Mouse (Mus musculus): Measurements from ENCODE around the gene Rad54l. TPM values are rescaled to one million over a fixed set of nuclear protein-coding genes. Genes with fewer than 3 reads are reported as not detected.

Rad54l gene
- polyA plus RNA-seq, 2 experiments, result 15.6 to 24.4 TPM

DNA sequence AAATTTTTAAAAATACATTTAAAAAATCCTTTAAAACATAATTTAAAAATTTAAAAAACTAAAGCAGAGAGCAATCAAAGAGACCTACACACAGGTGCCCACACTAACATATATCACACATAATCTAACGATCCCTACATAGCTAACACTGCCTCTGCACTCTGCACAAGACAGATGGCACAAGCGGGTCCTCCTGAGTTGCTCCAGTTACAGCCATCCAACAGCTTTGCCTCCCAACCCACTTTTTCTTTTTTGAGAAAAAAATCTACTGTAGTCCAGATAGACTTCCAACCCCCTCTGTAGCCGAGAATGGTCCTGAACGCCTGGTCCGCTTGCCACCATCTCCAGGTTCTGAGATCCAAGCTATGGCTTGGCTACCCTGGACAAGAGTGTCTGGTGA, 18.2 kb downstream of the Rad54l start:
- ATAC-seq (ENCODE audit: insufficient read depth) (no peak), DNase-seq (ENCODE audit: low read depth in 3 of 3, low spot score in 3 of 3) (no peak)
- H3K4me1 ChIP-seq (replicated peaks; ENCODE audit: control insufficient read depth in 2 of 2, insufficient read depth in 2 of 2, low read length in 1 of 2), result peaks cover 16 to 20% of the 10 kb centered on the region in 2 experiments
- TF ChIP-seq EP300 (IDR thresholded peaks at IDR 0.05; ENCODE audit: low read depth), result no peak
- TF ChIP-seq CTCF (IDR thresholded peaks at IDR 0.05; ENCODE audit: low read depth), result no peak
- H3K27ac ChIP-seq, result no peak overlapping the region
- no peak overlapping the region for H3K9ac ChIP-seq (replicated peaks)
- WGBS (ENCODE audit: insufficient replicate concordance), result 85% methylated on average over 5 of the region's 5 CpGs
- no peaks in the 10 kb centered on the region for H3K9me3 ChIP-seq (ENCODE audit: control insufficient read depth, low read length)
- H3K4me2 ChIP-seq (ENCODE audit: low read depth), result no peak overlapping the region
- H3K27me3 ChIP-seq (ENCODE audit: control insufficient read depth, insufficient read depth, low read length), result no peaks in the 10 kb centered on the region
- H3K4me3 ChIP-seq (ENCODE audit: insufficient read depth in 1 of 2, low read depth in 2 of 2, low read length in 2 of 2), result no peak overlapping the region
- H3K36me3 ChIP-seq (replicated peaks; ENCODE audit: control insufficient read depth, insufficient read depth, low read depth), result peaks cover 64% of the 10 kb centered on the region

DNA sequence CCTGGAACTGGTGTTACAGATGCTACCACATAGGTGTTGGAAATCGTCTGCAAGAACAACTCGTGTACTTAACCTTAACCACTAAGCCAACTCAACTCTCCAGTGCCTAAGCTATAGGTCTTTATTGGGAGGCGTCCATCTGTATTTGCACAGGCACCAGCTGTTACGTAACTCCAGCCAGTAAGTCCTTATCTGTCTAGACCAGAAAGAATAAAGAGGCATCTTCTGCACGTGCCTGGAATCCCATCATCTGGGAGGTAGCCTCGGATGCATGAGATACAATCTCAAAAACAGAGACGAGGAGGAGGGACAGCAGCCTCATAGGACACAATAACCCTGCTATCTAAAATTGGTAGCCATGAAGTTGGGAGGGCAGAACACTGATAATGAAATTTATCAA, 22.5 kb downstream of the Rad54l start:
- Histone ChIP-seq H3K4me3 (ENCODE audit: insufficient read depth in 1 of 2, low read depth in 2 of 2, low read length in 2 of 2) (no peak overlapping the region), H3K36me3 (replicated peaks; ENCODE audit: control insufficient read depth, insufficient read depth, low read depth) (peaks cover 85% of the 10 kb centered on the region), H3K27ac (peak overlapping the region; percentile 63), H3K9ac (replicated peaks) (peak overlapping the region; percentile 9), H3K27me3 (ENCODE audit: control insufficient read depth, insufficient read depth, low read length) (no peaks in the 10 kb centered on the region), H3K4me2 (ENCODE audit: low read depth) (peak overlapping the region; percentile 26), H3K9me3 (ENCODE audit: control insufficient read depth, low read length) (no peaks in the 10 kb centered on the region), H3K4me1 (replicated peaks; ENCODE audit: control insufficient read depth in 2 of 2, insufficient read depth in 2 of 2, low read length in 1 of 2) (peaks cover 18 to 28% of the 10 kb centered on the region in 2 experiments)
- TF ChIP-seq CTCF (IDR thresholded peaks at IDR 0.05; ENCODE audit: low read depth), result no peak
- TF ChIP-seq EP300 (IDR thresholded peaks at IDR 0.05; ENCODE audit: low read depth), result peak; percentile 82
- ATAC-seq (ENCODE audit: insufficient read depth), result peak; percentile 87
- peak; percentile 52 to 70 (median 61) for DNase-seq (ENCODE audit: low read depth in 3 of 3, low spot score in 3 of 3)
- WGBS (ENCODE audit: insufficient replicate concordance), result 13% methylated on average over 7 of the region's 7 CpGs

DNA sequence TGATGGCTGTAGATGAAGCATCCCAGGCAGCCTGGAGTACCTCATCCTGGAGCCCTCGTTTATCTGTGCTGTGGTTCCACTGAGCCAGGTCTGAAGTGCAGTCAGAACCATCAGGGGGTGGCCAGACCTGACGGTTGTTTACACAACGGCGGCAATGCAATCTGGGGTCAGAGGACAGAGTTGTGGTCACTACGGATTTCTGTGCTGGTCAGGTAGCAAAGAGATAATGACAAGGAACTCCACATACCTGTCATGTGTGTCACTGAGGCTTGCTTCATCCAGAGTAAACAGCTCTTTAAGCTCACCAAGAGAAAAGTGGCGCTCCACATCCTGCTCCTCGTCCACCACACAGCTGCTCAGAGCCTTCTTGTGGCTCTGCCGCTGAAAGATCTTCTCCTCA, 26.3 kb downstream of the Rad54l start:
- no peak overlapping the region for H3K4me3 ChIP-seq (ENCODE audit: insufficient read depth in 1 of 2, low read depth in 2 of 2, low read length in 2 of 2)
- H3K9ac ChIP-seq (replicated peaks), result no peak overlapping the region
- H3K36me3 ChIP-seq (replicated peaks; ENCODE audit: control insufficient read depth, insufficient read depth, low read depth), result peaks cover 72% of the 10 kb centered on the region
- peak; percentile 17 for ATAC-seq (ENCODE audit: insufficient read depth)
- no peaks in the 10 kb centered on the region for H3K9me3 ChIP-seq (ENCODE audit: control insufficient read depth, low read length)
- no peak overlapping the region for H3K4me2 ChIP-seq (ENCODE audit: low read depth)
- H3K4me1 ChIP-seq (replicated peaks; ENCODE audit: control insufficient read depth in 2 of 2, insufficient read depth in 2 of 2, low read length in 1 of 2), result peaks cover 18 to 26% of the 10 kb centered on the region in 2 experiments
- no peak for TF ChIP-seq CTCF (IDR thresholded peaks at IDR 0.05; ENCODE audit: low read depth)
- TF ChIP-seq EP300 (IDR thresholded peaks at IDR 0.05; ENCODE audit: low read depth), result no peak
- peak in 1 of 3 experiments; percentile 28 for DNase-seq (ENCODE audit: low read depth in 3 of 3, low spot score in 3 of 3)
- 69% methylated on average over 8 of the region's 8 CpGs for WGBS (ENCODE audit: insufficient replicate concordance)
- no peaks in the 10 kb centered on the region for H3K27me3 ChIP-seq (ENCODE audit: control insufficient read depth, insufficient read depth, low read length)
- no peak overlapping the region for H3K27ac ChIP-seq

- no peaks in the 10 kb centered on the region for H3K9me3 ChIP-seq (ENCODE audit: control insufficient read depth, low read length)
- no peak overlapping the region for H3K27ac ChIP-seq
- no peak overlapping the region for H3K4me2 ChIP-seq (ENCODE audit: low read depth)
- DNase-seq (ENCODE audit: low read depth in 3 of 3, low spot score in 3 of 3) (no peak), ATAC-seq (ENCODE audit: insufficient read depth) (no peak)
- peaks cover 68% of the 10 kb centered on the region for H3K36me3 ChIP-seq (replicated peaks; ENCODE audit: control insufficient read depth, insufficient read depth, low read depth)
- no peak overlapping the region for H3K9ac ChIP-seq (replicated peaks)
- WGBS (ENCODE audit: insufficient replicate concordance), result 79% methylated on average over 10 of the region's 10 CpGs
- no peaks in the 10 kb centered on the region for H3K27me3 ChIP-seq (ENCODE audit: control insufficient read depth, insufficient read depth, low read length)
- H3K4me1 ChIP-seq (replicated peaks; ENCODE audit: control insufficient read depth in 2 of 2, insufficient read depth in 2 of 2, low read length in 1 of 2), result peaks cover 13 to 18% of the 10 kb centered on the region in 2 experiments
- H3K4me3 ChIP-seq (ENCODE audit: insufficient read depth in 1 of 2, low read depth in 2 of 2, low read length in 2 of 2), result no peak overlapping the region
- TF ChIP-seq CTCF (IDR thresholded peaks at IDR 0.05; ENCODE audit: low read depth) (no peak), EP300 (IDR thresholded peaks at IDR 0.05; ENCODE audit: low read depth) (no peak)
Measured at GRCm38 (mm10) chr4:116096291-116096690, 27.2 kb downstream of the Rad54l start.

DNA sequence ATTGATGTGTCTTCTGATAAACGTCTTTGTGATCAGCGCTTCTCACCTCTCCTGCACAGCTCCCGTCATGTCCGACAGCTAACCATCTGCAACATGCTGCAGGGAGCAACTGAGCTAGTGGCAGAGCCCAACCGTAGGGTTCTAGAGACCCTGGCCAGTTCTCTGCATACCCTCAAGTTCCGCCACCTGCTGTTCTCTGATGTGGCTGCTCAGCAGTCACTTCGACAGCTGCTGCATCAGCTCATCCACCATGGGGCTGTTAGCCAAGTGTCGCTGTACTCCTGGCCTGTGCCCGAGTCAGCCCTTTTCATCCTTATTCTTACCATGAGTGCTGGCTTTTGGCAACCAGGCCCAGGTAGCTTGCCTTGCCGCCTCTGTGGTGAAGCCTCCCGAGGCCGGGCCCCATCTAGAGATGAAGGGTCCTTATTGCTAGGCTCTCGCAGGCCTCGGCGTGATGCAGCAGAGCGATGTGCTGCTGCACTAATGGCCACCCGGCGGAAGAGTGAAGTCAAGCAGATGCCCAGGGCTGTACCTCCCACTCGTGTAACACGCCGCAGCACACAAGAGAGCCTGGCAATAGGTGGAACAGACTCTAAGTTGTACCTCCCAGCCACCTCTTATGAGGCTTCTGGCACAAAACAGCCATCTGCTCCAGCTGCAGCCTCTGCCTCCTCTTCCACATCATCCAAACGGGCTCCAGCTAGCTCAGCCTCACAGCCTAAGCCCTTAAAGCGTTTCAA, 34.8 kb downstream of the Rad54l start:
- no peak overlapping the region for H3K27ac ChIP-seq
- no peak overlapping the region for H3K9ac ChIP-seq (replicated peaks)
- H3K36me3 ChIP-seq (replicated peaks; ENCODE audit: control insufficient read depth, insufficient read depth, low read depth), result peaks cover 26% of the 10 kb centered on the region
- 87% methylated on average over 23 of the region's 23 CpGs for WGBS (ENCODE audit: insufficient replicate concordance)
- no peak overlapping the region for H3K4me3 ChIP-seq (ENCODE audit: insufficient read depth in 1 of 2, low read depth in 2 of 2, low read length in 2 of 2)
- ATAC-seq (ENCODE audit: insufficient read depth) (no peak), DNase-seq (ENCODE audit: low read depth in 3 of 3, low spot score in 3 of 3) (no peak)
- H3K4me2 ChIP-seq (ENCODE audit: low read depth), result no peak overlapping the region
- H3K9me3 ChIP-seq (ENCODE audit: control insufficient read depth, low read length), result no peaks in the 10 kb centered on the region
- TF ChIP-seq EP300 (IDR thresholded peaks at IDR 0.05; ENCODE audit: low read depth), result no peak
- TF ChIP-seq CTCF (IDR thresholded peaks at IDR 0.05; ENCODE audit: low read depth), result no peak
- H3K4me1 ChIP-seq (replicated peaks; ENCODE audit: control insufficient read depth in 2 of 2, insufficient read depth in 2 of 2, low read length in 1 of 2), result no peaks in the 10 kb centered on the region
- H3K27me3 ChIP-seq (ENCODE audit: control insufficient read depth, insufficient read depth, low read length), result no peaks in the 10 kb centered on the region
